Mouse (Mus musculus) cerebellum, adult 2 months (tissue): ENCODE data around the gene Max. TPM values are rescaled to one million over a fixed set of nuclear protein-coding genes. Genes with fewer than 3 reads are reported as not detected.

Experiments
- DNase-seq, 2 experiments: peaks; one replicate each; pipeline ENCODE4 v3.0.0; 2021
- H3K27ac ChIP-seq: fragments of 200-500 bp; 2 replicates; pipeline ENCODE4 v1.5.1; 2012; ENCODE audit warnings: low read length, control low read depth, inconsistent platforms; ENCODE audit not compliant: insufficient read depth
- H3K27me3 ChIP-seq: fragments of 200-500 bp; 2 replicates; pipeline ENCODE4 v1.6.1; 2012; ENCODE audit warnings: inconsistent platforms, mild to moderate bottlenecking, low read length, moderate library complexity; ENCODE audit not compliant: control insufficient read depth, insufficient read depth
- H3K4me1 ChIP-seq: fragments of 200-500 bp; 2 replicates; pipeline ENCODE4 v1.6.1; 2011; ENCODE audit warnings: low read length; ENCODE audit not compliant: control insufficient read depth, insufficient read depth
- H3K4me3 ChIP-seq: fragments of 200-500 bp; replicated peaks from 2 replicates; pipeline ENCODE3; 2011; ENCODE audit warnings: mild to moderate bottlenecking, low read depth, low read length, control low read depth; ENCODE audit not compliant: insufficient read depth
- CTCF ChIP-seq: fragments of 200-500 bp; IDR thresholded peaks from 2 replicates; pipeline ENCODE4 v1.5.1; 2011; ENCODE audit warnings: low read depth, mild to moderate bottlenecking, control low read depth, low read length, moderate library complexity, borderline replicate concordance; ENCODE audit not compliant: insufficient read depth
- POLR2A ChIP-seq: fragments of 200-500 bp; IDR thresholded peaks from 2 replicates; pipeline ENCODE4 v1.6.1; 2011; ENCODE audit warnings: low read length, control low read depth, borderline replicate concordance; ENCODE audit not compliant: insufficient read depth
- WGBS: fragments of 180-500 bp; shearing (Covaris S2); methylation state at CpG from one replicate; pipeline ENCODE4 v1.1.7; 2018; 5-methylcytosine and 5-hydroxymethylcytosine counted together
- polyA plus RNA-seq: library from polyadenylated mRNA; depleted of rRNA; stranded (reverse); fragments of >200 nt; gene quantifications from 2 replicates; pipeline ENCODE4 v1.2.3, GENCODE M21; 2012; rRNA removed

Gene Max
- polyA plus RNA-seq, 1 experiment = 90.7 TPM

DNA sequence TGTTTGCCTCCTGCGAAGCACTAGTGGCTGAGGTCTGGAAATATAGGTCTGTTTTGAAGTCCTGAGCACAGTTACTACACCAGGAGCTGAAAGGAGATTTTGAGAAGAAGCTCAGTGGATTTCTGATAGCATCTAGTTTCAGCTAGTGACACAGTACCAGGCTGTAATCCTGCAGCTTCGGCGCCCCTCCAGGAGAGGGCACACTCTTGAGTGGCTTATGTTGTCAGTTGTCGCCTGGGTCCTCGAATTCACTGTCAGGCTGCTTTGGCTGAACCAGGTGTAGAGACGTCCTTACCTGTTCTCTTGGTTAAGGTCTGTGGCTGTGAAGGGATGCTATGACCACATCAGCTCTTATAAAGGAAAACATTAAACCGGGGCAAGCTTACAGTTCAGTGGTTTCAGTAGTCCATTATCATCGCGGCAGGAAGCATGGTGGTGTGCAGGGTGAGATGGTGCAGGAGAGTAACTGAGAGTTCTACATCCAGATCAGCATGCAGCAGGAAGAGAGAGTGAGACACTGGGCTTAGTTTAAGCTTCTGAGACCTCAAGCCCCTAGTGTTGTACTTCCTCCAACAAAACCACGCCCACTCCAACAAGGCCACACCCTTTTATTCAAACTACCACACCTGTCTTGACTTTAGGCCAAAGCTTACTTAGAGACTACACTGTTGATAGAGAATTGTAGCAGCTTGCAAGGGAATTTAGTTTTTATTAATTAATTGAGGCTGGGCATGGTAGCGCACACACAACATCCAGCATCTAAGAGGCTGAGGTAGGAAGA is 72.4 kb downstream of the Max start:
- TF ChIP-seq POLR2A (no peak), CTCF (no peak)
- no peak for DNase-seq
- H3K27ac ChIP-seq = no peak overlapping the region
- no peaks in the 10 kb centered on the region for H3K27me3 ChIP-seq
- WGBS = 95% methylated on average over 11 of the region's 11 CpGs
- peaks cover 9% of the 10 kb centered on the region for H3K4me1 ChIP-seq
- no peak overlapping the region for H3K4me3 ChIP-seq

- DNase-seq = no peak
- H3K27me3 ChIP-seq = no peaks in the 10 kb centered on the region
- peaks cover 6% of the 10 kb centered on the region for H3K4me1 ChIP-seq
- no peak for TF ChIP-seq POLR2A
- no peak for TF ChIP-seq CTCF
- WGBS = 91% methylated on average over 12 of the region's 12 CpGs
- H3K4me3 ChIP-seq = no peak overlapping the region
- H3K27ac ChIP-seq = no peak overlapping the region
Measured at GRCm38 (mm10) chr12:76887941-76888340, 74.1 kb downstream of the Max start.

Other genes with a start within 250 kb of the Max start
- 79.9 and 86.0 TPM in 2 replicates for gene Churc1, start 196.7 kb downstream of the Max start, polyA plus RNA-seq
- 55.9 and 61.3 TPM in 2 replicates for gene Fntb, start 196.6 kb downstream of the Max start, polyA plus RNA-seq
- gene Gpx2, start 166.6 kb downstream of the Max start, polyA plus RNA-seq = 2.5 and 3.4 TPM in 2 replicates
- 108 and 109 TPM in 2 replicates for gene Rab15, start 139.3 kb downstream of the Max start, polyA plus RNA-seq